8 mouse cellular contexts compared by ENCODE assay signal in the genomic region with DNA sequence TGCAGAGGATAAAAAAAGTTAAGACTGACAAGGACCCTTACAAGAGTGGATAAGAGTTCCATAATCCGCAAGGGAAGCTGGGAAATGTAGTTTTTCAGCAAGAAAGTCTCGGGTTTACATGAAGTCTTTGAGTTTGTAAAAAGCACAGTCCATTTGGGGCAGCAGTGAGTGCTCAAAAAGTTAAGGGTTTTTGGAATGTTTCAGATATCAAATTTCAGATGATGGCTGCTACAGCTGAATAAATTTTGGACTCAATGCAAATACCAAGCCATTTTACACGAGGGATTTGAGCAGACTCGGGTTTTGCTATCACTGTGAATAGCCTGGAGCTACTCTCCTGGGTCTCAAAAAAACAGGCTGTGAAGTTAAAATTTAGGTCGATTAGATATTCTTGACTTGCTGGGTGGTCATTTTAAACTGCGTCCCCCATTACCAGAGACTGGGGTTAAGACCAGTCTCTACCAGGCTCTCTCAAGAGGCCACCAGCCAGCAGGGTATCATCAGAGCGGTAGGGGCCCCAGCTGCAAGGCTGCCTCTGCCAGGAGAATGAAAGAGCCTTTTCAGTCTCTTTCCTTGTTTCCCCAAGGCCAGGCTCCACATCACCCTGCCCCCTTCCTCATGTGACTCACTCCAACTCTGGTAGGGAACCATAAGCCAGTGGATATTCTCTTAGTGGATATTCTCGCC. TPM values are rescaled to one million over a fixed set of nuclear protein-coding genes. Genes with fewer than 3 reads are reported as not detected.
DNase-seq lines count a peak whose midpoint lies in the region; ATAC-seq and TF ChIP-seq lines count a peak whose summit lies in the region.
"Had no signal": no experiment of that assay in that cellular context is flagged by ENCODE, and none has a peak within 500 bp of the region (broad histone marks: within the 10 kb centered on the region; RNA-seq: fewer than 3 reads in every experiment).

No protein-coding gene starts in this region.

- no peaks in the 10 kb centered on the region for H3K27me3 ChIP-seq in lung, postnatal 0 days (replicated peaks; ENCODE audit: insufficient read depth, low read length)
- no peaks in the 10 kb centered on the region for H3K27me3 ChIP-seq in heart, embryonic 13.5 days (replicated peaks)
- no peaks in the 10 kb centered on the region for H3K27me3 ChIP-seq in stomach, embryonic 14.5 days (ENCODE audit: control insufficient read depth, insufficient read depth, low read length)
- H3K27me3 ChIP-seq: liver, embryonic 15.5 days had no signal

- no peak overlapping the region for H3K9ac ChIP-seq in lung, postnatal 0 days (replicated peaks; ENCODE audit: low read depth)
- no peak overlapping the region for H3K9ac ChIP-seq in heart, embryonic 13.5 days
- H3K9ac ChIP-seq in stomach, embryonic 14.5 days (replicated peaks; ENCODE audit: low read depth, low read length), result no peak overlapping the region
- H3K9ac ChIP-seq: liver, embryonic 15.5 days had no signal

- H3K36me3 ChIP-seq in lung, postnatal 0 days (ENCODE audit: insufficient read depth, low read length), result no peaks in the 10 kb centered on the region
- H3K36me3 ChIP-seq in heart, embryonic 13.5 days, result no peaks in the 10 kb centered on the region
- H3K36me3 ChIP-seq in stomach, embryonic 14.5 days (ENCODE audit: control insufficient read depth, insufficient read depth, low read length), result no peaks in the 10 kb centered on the region
- H3K36me3 ChIP-seq: liver, embryonic 15.5 days had no signal

- no peak; the same call in 1 of the 2 replicates for ATAC-seq in lung, postnatal 0 days
- ATAC-seq in heart, embryonic 13.5 days (ENCODE audit: extremely low read depth, insufficient number of reproducible peaks, low FRiP score, low TSS enrichment), result no peak; the same call in 1 of the 2 replicates
- ATAC-seq in stomach, embryonic 14.5 days (ENCODE audit: insufficient number of reproducible peaks, insufficient read depth, low FRiP score, low read depth), result peak; percentile 76

- TF ChIP-seq EP300 in lung, postnatal 0 days (IDR thresholded peaks at IDR 0.05), result no peak

- H3K27ac ChIP-seq in lung, postnatal 0 days (ENCODE audit: low read length), result no peak overlapping the region
- peak overlapping the region; percentile 55 for H3K27ac ChIP-seq in heart, embryonic 13.5 days (replicated peaks)
- peak overlapping the region; percentile 70 for H3K27ac ChIP-seq in stomach, embryonic 14.5 days (ENCODE audit: low read length)
- H3K27ac ChIP-seq: liver, embryonic 15.5 days had no signal

- no peak overlapping the region for H3K4me2 ChIP-seq in lung, postnatal 0 days (replicated peaks; ENCODE audit: low read depth, low read length)
- H3K4me2 ChIP-seq in heart, embryonic 13.5 days, result peak overlapping the region; percentile 32; the same call in 1 of the 2 replicates
- 0 out of 2 replicates have a peak overlapping the region, but pooled peaks have one; percentile 14 for H3K4me2 ChIP-seq in stomach, embryonic 14.5 days (replicated peaks; ENCODE audit: low read depth, low read length)
- H3K4me2 ChIP-seq: liver, embryonic 15.5 days had no signal

- H3K9me3 ChIP-seq in lung, postnatal 0 days (ENCODE audit: low read length), result no peaks in the 10 kb centered on the region
- H3K9me3 ChIP-seq in heart, embryonic 13.5 days, result no peaks in the 10 kb centered on the region
- no peaks in the 10 kb centered on the region for H3K9me3 ChIP-seq in stomach, embryonic 14.5 days (ENCODE audit: control insufficient read depth, low read depth, low read length)
- H3K9me3 ChIP-seq: liver, embryonic 15.5 days had no signal

- no peaks in the 10 kb centered on the region for H3K4me1 ChIP-seq in lung, postnatal 0 days (ENCODE audit: insufficient read depth, low read depth, low read length)
- peaks cover 25% of the 10 kb centered on the region for H3K4me1 ChIP-seq in heart, embryonic 13.5 days
- H3K4me1 ChIP-seq in stomach, embryonic 14.5 days (ENCODE audit: control insufficient read depth, insufficient read depth, low read length), result no peaks in the 10 kb centered on the region
- H3K4me1 ChIP-seq: liver, embryonic 15.5 days had no signal

- H3K4me3 ChIP-seq in lung, postnatal 0 days (ENCODE audit: low read depth, low read length), result no peak overlapping the region
- H3K4me3 ChIP-seq in heart, embryonic 13.5 days, result no peak overlapping the region
- H3K4me3 ChIP-seq in stomach, embryonic 14.5 days (ENCODE audit: low read depth, low read length), result no peak overlapping the region
- H3K4me3 ChIP-seq: liver, embryonic 15.5 days had no signal

- peak; percentile 54 for DNase-seq in lung, postnatal 0 days (ENCODE audit: low spot score)
- DNase-seq in lung, postnatal 4 days, result no peak
- DNase-seq in embryo, embryonic 11 days, result peak; percentile 67
- peak; percentile 27 to 57 for DNase-seq in left cerebral cortex, postnatal 25 days (ENCODE audit: low spot score in 2 of 2)
- DNase-seq in urinary bladder, postnatal 14 days (ENCODE audit: low spot score), result no peak

- intact Hi-C loops in left cerebral cortex, postnatal 25 days (cut with DNase I), result no loop called here

- 27% methylated on average over 8 of the region's 8 CpGs for WGBS in lung, postnatal 0 days
- WGBS in heart, embryonic 13.5 days, result 42% methylated on average over 8 of the region's 8 CpGs
- WGBS in stomach, embryonic 14.5 days, result 36% methylated on average over 8 of the region's 8 CpGs

- TF ChIP-seq CTCF in lung, postnatal 0 days (IDR thresholded peaks at IDR 0.05), result peak; percentile 18; the same call in 1 of the 2 replicates

RNA-seq across cellular contexts. Expression of gene Spg20, which starts 15.8 kb away (rescaled TPM):
- 18.7 and 21.3 TPM in 2 replicates for polyA plus RNA-seq in lung, postnatal 0 days (2015; fragmentation: Nextera tagmentation; extraction: Ambion mirVana)
- 35.2 and 35.8 TPM in 2 replicates for polyA plus RNA-seq in heart, embryonic 13.5 days (2015; fragmentation: Nextera tagmentation; extraction: Ambion mirVana)
- total RNA-seq in left cerebral cortex, postnatal 25 days (2021), result 10 to 100 TPM; 25.2 to 31.6 TPM
- 43.3 and 46.7 TPM in 2 replicates for polyA plus RNA-seq in stomach, embryonic 14.5 days (2014; fragmentation: Nextera tagmentation; extraction: Ambion mirVana)

RNA-seq across cellular contexts. Expression of gene Ccna1, which starts 40.8 kb away (rescaled TPM):
- polyA plus RNA-seq in lung, postnatal 0 days (2015; fragmentation: Nextera tagmentation; extraction: Ambion mirVana), result 10.7 and 11.9 TPM in 2 replicates
- polyA plus RNA-seq in heart, embryonic 13.5 days (2015; fragmentation: Nextera tagmentation; extraction: Ambion mirVana), result 0.96 and 1.6 TPM in 2 replicates
- 1 to 10 TPM; 1.7 to 2.0 TPM for total RNA-seq in left cerebral cortex, postnatal 25 days (2021)
- 2.7 and 3.3 TPM in 2 replicates for polyA plus RNA-seq in stomach, embryonic 14.5 days (2014; fragmentation: Nextera tagmentation; extraction: Ambion mirVana)

RNA-seq across cellular contexts. Expression of gene Ccdc169, which starts 41.0 kb away (rescaled TPM):
- polyA plus RNA-seq in lung, postnatal 0 days (2015; fragmentation: Nextera tagmentation; extraction: Ambion mirVana), result 0.06 TPM in 1 of 2 replicates, not detected in the other
- polyA plus RNA-seq in heart, embryonic 13.5 days (2015; fragmentation: Nextera tagmentation; extraction: Ambion mirVana), result 0.07 TPM in 1 of 2 replicates, not detected in the other
- under 1 TPM in 1 of 2 experiments, not detected in 1; 0.23 TPM for total RNA-seq in left cerebral cortex, postnatal 25 days (2021)
- polyA plus RNA-seq in stomach, embryonic 14.5 days (2014; fragmentation: Nextera tagmentation; extraction: Ambion mirVana), result not detected in 2 replicates
- polyA plus RNA-seq: liver, embryonic 15.5 days had no signal

Comparison
In these comparisons a context has a peak if more than half of its experiments do, and no peak if none do; other contexts are left out.
1. DNase-seq: peak in lung, postnatal 0 days (single experiment), embryo, embryonic 11 days (single experiment) and left cerebral cortex, postnatal 25 days (2 of 2); none in lung, postnatal 4 days (0 of 2) and urinary bladder, postnatal 14 days (single experiment).